Mouse (Mus musculus): ENCODE data around the gene A630023A22Rik.

Gene A630023A22Rik

DNA sequence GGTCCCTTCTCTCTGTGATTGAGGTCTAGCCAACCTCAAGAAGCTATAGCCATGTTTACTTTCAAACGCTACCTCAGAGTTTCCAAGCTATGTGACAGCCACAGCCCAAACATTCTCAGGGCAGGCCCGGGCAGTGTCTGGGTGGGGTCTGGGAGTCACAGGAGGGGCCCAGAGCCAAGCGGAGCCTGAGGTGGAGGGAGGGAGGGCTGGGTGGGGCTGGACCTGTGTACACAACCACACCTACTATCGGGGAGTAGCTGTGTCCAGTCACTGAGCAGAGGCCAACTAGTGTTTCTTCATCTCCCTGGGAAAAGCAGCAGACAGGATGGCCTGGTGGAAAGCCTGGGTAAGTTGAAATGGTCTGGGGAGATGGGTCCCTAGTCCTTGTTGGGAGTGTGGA is 16.8 kb downstream of the A630023A22Rik start, which contains the start of gene Anxa8:
Gene Anxa8 (plus strand): TSS at position 251 of the 400 bp plus-strand sequence.
- no peak for DNase-seq

DNA sequence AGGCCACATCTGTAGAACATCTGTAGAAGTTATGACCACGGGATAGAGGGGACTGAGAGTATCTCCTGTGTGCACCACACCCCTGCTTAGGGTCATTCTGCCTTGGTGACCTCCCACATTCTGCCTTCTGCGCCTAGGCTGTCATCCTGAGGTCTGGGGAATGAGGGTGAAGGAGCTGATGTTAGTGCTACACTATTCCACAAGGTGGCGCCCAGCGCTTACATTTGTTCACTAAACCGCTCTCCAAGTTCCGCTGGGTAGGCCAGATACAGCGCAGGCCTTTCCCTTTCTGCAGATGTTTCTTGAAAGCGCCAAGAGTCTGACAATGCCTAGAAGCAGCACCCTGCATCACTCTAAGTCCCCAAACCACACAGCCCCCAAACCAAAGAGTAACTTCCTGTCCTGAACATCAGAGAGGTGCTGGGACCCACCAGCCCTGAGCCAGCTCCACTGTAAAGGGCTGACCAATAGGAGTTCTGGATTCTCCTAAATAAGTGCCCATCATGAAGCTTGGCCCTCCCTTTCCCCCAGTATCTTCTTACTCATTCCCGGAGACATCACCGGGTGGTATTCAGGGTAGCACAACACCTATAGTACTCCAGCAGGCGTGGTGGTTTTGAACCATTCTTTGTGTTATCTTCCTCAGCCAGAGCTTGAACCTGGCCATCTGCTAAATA is 22.1 kb downstream of the A630023A22Rik start:
- DNase-seq, result peak; percentile 73

DNA sequence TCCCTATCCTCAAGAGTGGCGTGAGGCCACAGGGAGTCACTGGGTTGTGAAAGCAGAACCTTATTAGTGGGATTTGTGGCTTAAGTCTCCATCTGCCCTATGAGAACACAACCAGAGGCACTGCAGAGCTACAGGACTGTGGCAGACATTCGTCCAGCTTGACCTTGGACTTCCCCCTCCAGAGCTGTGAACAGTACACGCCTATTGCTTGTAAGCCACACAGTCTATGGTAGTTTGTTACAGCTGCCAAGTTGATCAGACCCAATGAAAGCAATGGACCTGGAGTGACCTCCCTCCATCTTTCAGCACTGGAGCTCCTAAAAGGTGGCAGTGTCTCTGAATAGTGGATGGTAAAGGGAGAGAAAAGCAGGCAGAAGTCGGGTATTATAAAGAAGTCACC is 24.3 kb downstream of the A630023A22Rik start:
- no peak for DNase-seq

DNA sequence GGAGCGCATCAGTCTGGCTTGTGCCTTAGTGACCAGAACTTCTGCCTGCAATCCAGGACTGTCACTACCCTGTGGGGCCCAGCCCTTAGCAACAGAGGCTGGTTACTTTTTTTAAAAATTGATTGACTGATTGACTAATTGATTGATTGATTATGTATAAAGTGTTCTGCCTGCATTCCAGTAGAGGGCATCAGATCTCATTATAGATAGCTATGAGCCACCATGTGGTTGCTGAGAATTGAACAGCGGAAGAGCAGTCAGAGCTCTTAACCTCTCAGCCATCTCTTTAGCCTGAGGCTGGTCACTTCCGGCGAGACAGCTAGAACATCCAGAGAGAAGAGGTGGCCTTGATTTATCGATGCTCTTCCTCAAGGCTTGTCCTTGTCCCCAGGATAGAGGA is 25.3 kb downstream of the A630023A22Rik start:
- DNase-seq, result no peak

DNA sequence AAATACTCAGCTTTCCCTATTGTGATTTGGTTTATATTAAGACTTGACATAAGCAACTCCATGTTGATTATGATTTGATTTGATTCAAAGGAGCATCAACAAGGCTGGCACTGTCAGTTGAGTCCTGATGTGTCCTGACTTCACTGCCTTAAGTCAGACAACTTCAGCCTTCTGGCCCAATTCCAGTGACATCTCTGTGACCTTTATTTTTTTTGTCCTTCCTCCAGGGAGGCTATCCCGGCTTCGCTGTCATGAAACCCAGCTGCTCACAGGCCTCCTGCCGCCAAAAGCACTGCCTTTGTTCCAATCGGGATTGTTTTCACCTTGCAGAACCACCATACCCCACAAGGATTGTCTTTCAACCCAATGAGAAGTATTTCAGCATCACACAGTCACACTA is 27.2 kb downstream of the A630023A22Rik start:
- no peak for DNase-seq

DNA sequence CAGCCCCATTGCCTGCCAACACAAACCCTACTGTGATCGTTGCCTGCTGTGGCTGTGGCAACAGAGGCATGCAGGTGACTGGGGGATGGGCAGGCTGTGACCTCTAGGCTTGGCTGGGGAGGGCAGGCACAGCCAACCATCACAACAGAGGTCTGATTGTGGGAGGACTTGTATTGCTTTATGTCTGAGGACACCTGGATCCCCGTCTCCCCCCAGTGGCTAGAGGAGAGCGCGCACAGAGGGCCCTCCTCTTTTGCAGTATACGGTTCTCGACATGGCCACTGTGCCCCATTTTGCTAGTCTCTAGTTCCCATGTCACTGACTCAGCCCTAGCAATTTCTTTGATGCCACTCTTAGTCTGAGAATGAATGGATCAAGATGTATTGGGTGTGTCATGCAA is 30.9 kb downstream of the A630023A22Rik start:
- DNase-seq, result no peak

DNA sequence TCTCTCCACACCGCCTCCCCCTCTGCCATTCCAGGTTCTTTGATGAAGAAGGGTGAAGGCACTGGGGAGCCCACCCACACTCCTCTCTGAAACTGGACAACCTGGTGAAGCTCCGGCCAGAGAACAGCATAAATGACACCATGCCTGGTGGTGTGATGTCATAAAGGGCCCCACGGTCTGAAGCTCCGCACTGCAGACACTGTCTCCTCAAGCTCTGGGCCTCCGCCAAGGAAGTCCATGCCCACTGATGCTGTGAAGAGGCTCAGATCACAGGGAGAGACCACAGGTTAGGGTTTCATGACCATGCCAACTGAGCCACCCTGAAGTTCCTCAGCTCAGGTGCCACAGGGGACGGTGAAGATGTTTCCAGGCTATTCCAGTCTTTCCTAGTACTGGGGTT is 50.0 kb downstream of the A630023A22Rik start, which contains the start of gene Antxrl:
Gene Antxrl (plus strand): TSS at position 192 of the 400 bp plus-strand sequence.
- DNase-seq, result no peak

DNA sequence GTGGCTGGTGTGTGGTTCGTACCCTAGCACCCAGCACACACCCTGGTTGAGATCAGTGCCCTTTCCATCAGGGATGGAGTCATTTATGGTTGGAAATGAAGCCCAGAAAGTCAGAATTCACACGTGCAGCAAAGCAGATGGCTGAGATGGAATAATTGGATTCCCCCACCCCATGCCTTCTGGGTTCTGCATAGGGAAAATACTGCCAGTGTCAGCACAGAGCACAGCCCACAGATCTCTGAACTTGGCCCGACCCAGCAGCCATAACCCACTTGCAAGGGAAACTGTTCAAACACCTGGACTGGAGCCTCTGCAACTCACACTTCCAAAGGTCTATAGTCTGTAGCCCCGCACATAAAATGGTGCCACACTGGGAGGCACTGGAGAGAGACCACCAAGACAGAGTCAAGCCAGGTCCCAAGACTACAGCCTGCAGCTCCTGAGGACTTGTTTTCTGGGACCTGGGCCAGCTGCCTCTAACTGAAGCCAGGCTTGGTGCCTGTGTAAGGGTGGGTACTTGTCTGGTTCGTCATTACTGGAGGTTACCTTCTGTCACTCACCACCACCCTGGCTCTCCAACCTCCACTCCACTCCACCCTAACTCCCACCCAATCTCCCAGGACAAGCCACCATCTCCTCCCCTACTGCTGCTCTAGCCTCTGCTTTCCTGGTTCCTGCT is 52.3 kb downstream of the A630023A22Rik start:
- DNase-seq, result no peak

DNA sequence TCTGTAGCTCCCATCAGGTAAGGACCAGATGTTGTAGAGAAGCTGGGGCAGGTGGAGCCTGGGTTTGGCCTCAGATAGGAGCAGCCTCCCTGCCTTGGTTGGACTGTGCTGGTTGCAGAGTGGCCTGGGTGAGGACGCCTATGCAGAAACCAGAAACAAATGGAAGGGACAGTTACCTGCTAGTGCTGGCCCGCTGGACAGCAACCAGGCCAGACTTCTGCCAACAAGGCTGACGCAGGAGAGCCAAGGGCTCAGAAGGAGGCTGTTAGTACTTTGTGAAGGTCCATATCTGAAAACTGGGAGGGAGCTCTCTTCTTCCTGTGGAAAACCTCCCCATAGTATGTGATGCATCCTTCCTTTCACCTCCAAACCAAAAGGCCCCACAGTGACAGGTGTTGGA is 59.2 kb downstream of the A630023A22Rik start:
- no peak for DNase-seq

DNA sequence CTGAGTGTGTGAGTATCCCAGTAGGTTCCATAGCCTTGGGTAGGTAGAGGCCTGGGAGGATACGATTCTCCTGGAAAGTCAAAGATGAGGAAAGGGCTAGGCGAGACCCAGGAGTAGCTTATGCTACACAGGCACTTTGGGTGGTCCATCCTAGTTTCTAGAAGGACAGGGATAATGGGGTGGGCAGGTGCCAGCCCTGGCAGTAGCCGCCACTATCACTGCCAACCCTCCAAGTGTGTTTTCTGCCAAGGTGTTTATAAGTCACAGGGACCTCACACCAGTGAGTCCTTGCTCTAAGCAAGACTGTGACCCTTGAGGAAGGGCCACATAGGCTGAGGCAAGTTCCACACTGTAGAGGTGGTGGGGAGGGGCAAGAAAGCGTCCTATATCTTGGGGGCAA is 61.3 kb downstream of the A630023A22Rik start:
- no peak for DNase-seq

DNA sequence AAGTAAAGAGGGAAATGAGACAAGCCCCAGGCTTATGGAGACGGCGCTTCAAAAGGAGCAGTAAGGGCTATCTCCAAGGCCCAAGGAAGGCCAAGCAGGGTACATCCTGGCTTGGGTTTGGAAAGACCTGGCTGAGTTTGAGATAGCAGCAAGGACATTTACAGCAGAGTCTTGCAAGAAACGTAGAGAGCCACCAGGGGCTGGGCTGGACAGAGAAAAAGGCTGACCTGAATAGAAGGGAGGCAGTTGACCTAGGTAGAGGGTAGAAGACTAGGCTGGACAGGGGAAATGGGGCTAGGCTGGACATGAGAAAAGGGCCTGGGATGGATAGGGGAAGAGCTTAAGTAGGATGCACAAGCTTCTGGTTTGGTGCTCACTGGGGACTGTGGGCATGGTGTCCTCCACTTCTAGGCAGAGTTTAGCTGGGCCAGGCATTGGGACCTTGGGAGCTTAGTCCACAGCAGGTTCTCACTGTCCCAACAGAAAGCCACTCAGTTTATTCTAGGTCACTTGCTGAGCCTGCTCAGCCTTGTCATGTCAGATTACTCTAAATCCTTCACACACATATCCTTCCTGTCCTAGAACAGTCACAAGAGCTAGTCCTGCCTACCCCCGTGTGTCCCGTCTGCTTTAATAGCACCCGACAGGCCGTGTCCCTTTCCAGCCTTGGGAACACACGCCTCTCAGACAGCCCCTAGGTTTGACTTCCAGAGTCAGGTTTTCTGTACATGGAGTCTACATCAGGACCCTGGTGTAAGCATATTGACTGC is 68.5 kb downstream of the A630023A22Rik start:
- DNase-seq, result no peak

DNA sequence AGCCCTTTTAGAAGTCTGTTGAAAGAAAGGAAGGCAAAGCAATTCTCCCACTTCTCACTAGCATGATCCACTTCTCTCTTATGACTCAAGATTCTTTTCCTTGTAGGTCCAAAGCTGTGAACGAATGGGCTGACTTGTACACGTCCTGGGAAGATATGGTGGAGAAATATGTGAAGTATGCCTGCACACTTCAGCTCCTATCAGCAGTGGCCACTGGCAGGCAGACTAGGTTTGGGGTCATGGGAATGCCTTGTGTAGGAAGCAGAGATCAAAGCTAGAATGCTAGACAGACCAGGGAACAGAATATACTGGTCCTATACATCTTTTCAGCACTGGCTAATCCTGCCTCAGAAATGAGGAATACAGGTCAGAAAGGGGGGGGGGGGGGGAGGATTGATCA is 75.8 kb downstream of the A630023A22Rik start:
- no peak for DNase-seq

DNA sequence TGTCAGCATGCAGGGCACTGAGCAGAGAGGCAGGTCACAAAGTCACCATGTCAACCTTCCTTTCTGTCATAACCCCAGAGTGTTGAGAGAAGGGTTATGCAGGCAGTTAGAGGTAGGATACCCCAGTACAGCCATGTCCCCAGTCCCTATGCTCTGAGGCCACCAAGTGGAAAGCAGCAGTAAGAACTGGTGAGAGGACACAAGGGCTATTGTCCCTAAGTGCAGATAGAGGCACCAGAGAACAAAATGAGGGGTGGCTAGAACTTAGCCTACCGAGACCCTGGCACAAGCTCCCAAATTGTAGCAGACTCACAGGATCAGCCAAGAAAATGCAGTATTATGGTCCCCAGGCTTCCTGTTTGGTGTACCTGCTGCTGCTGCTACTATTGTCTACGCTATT is 85.6 kb downstream of the A630023A22Rik start:
- no peak for DNase-seq

DNA sequence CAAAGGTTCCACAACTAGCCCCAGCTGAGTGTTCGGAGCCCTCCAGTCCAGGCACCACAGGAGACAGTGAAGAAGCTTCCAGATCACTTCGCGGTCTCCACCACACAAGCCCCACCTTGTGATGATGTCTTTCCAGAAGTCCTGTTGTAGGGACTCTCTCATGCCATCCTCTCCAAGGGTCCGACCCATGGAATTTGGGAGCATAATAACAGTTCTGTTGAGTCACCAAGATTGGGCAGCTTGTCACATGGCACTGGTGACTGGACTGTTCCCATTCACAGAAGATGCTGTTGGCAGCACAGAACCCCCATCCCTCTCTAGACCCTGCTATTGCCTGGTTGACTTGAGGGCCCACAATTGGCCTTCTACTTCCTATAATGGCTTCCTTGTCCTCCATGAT is 86.2 kb downstream of the A630023A22Rik start, which contains the start of gene Gm5460:
Gene Gm5460 (plus strand): TSS at position 378 of the 400 bp plus-strand sequence.
- DNase-seq, result no peak

DNA sequence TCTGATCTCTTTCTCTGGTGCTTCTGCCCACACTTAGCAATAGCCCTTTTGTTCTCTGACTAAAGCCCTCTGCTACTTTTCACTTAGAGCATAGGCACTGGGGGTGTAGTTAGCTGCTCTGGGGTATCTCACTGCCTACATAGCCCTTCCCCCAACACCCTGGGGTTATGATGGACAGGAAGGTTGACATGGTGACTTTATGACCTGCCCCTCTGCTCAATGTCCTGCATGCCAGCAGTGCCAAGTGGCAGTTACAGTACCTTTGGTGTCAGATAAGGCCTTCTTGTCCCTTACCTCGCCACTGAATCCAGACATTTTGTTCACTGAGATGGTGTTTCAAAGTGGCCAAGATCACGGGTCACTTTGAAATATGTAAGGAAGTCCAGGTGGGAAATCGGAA is 87.5 kb downstream of the A630023A22Rik start, which contains the start of gene Gm30083:
Gene Gm30083 (minus strand): TSS at position 120 of the 400 bp plus-strand sequence.
- no peak for DNase-seq

DNA sequence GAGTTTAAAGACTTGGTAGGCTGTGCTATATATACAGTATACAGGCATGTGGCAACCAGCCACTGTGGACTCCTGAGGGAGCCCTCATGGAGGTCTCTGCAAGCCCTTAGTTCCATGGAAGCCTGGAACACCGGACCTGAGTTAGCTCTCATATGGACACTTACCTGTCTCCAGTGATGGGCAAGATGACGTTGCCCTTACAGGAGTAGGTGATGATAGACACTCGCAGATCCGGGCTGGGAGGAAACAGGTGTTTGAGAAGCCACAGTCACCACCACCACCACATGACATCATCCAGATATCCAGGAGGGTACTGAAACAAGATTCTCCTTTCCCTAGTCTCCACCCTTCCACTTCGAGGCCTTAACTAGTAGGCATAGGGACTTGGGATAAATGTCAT is 100.2 kb downstream of the A630023A22Rik start:
- DNase-seq, result no peak

DNA sequence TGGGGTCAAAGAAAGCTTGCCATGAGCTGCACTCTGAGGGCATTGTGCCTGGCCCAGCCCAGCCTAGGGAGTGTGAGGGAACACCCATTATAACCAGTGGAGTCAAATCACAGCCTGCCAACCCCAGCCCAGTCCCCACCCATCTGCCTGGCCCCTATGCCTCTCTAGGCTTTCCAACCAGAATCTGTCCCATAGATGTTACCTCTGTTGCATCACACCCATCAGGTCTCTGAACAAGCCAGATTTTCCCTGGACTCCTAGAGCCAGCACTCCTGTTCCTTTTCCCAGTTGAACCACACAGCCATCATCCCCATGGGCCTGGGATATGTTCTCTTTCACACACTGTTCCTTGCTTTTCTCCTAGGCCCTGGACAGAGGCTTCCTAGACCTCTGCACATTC is 101.1 kb downstream of the A630023A22Rik start:
- DNase-seq, result no peak

Measured in liver (tissue).